Mouse (Mus musculus) megakaryocyte, adult 5-6 weeks (primary cell): Measurements from ENCODE around the gene Spata18. TPM values are rescaled to one million over a fixed set of nuclear protein-coding genes. Genes with fewer than 3 reads are reported as not detected.

ENCODE experiments used
- ATAC-seq: 2 replicates; pipeline ENCODE4 v1.8.0; 2016; ENCODE audit warnings: mild to moderate bottlenecking, inconsistent platforms; ENCODE audit not compliant: poor library complexity, severe bottlenecking
- total RNA-seq, 2 experiments: library from RNA; stranded (forward) in 1 of 2; stranded (reverse) in 1 of 2; fragments of 153-499, 151-499 nt in 1 of 2; fragments of 221-1000, 200-1000 nt in 1 of 2; gene quantifications; 2 replicates each; pipeline versions ENCODE4 v1.2.3 to v1.2.4; 2015 to 2017

Gene Spata18
- not detected in 2 replicates for total RNA-seq (2015)
- total RNA-seq (2017) = not detected in 2 replicates

GRCm38 (mm10) chr5:73651061-73651854, at the start of gene Spata18:
Gene Spata18, plus strand, starts transcription at chr5:73651379.
- ATAC-seq = no peak

GRCm38 (mm10) chr5:73602865-73603264, 48.3 kb upstream of the Spata18 start:
- no peak for ATAC-seq

- no peak for ATAC-seq
Observed at GRCm38 (mm10) chr5:73604542-73604941, 46.6 kb upstream of the Spata18 start.

- no peak for ATAC-seq
Observed at GRCm38 (mm10) chr5:73604964-73605363, 46.2 kb upstream of the Spata18 start.

- no peak for ATAC-seq
Observed at GRCm38 (mm10) chr5:73611071-73611470, 40.1 kb upstream of the Spata18 start.

GRCm38 (mm10) chr5:73613296-73613695, 37.9 kb upstream of the Spata18 start:
- no peak for ATAC-seq

- ATAC-seq = no peak
Observed at GRCm38 (mm10) chr5:73615211-73615610, 36.0 kb upstream of the Spata18 start.

- no peak for ATAC-seq
Observed at GRCm38 (mm10) chr5:73618969-73619368, 32.2 kb upstream of the Spata18 start.

- ATAC-seq = no peak
Observed at GRCm38 (mm10) chr5:73625505-73625904, 25.7 kb upstream of the Spata18 start.

GRCm38 (mm10) chr5:73626842-73627241, 24.3 kb upstream of the Spata18 start:
- ATAC-seq = no peak

- ATAC-seq = no peak
Observed at GRCm38 (mm10) chr5:73627559-73627958, 23.6 kb upstream of the Spata18 start.

GRCm38 (mm10) chr5:73627991-73628390, 23.2 kb upstream of the Spata18 start:
- ATAC-seq = no peak

- ATAC-seq = peak; percentile 95
Observed at GRCm38 (mm10) chr5:73630141-73630540, 21.0 kb upstream of the Spata18 start.

GRCm38 (mm10) chr5:73631001-73631558, 20.1 kb upstream of the Spata18 start:
- ATAC-seq = no peak

GRCm38 (mm10) chr5:73632291-73632690, 18.9 kb upstream of the Spata18 start, which contains the start of gene Lrrc66:
Gene Lrrc66, minus strand, starts transcription at chr5:73632526.
- no peak for ATAC-seq

GRCm38 (mm10) chr5:73633141-73633540, 18.0 kb upstream of the Spata18 start:
- ATAC-seq = 0 out of 2 replicates have a peak, but pooled peaks have one; percentile 29

- ATAC-seq = peak; percentile 68
Observed at GRCm38 (mm10) chr5:73637337-73638107, 13.7 kb upstream of the Spata18 start.

GRCm38 (mm10) chr5:73641058-73641457, 10.1 kb upstream of the Spata18 start:
- ATAC-seq = no peak

GRCm38 (mm10) chr5:73642091-73642490, 9.1 kb upstream of the Spata18 start:
- ATAC-seq = no peak

GRCm38 (mm10) chr5:73647261-73647900, 3.8 kb upstream of the Spata18 start, which contains the start of gene Sgcb:
Gene Sgcb, minus strand, starts transcription at chr5:73647790.
- ATAC-seq = peak; percentile 74
